Mouse (Mus musculus) bone marrow, adult 2 months (tissue): ENCODE data around the gene Slit3. TPM values are rescaled to one million over a fixed set of nuclear protein-coding genes. Genes with fewer than 3 reads are reported as not detected.

ENCODE experiments used
- H3K27ac ChIP-seq: fragments of 200-500 bp; 2 replicates; pipeline ENCODE4 v1.5.1; 2012; ENCODE audit warnings: low read depth, mild to moderate bottlenecking, control low read depth, inconsistent platforms, low read length; ENCODE audit not compliant: control insufficient read depth, poor library complexity, insufficient read depth
- H3K4me1 ChIP-seq: fragments of 200-500 bp; 2 replicates; pipeline ENCODE4 v1.6.1; 2011; ENCODE audit warnings: low read length; ENCODE audit not compliant: control insufficient read depth, insufficient read depth
- H3K4me3 ChIP-seq: fragments of 200-500 bp; replicated peaks from 2 replicates; pipeline ENCODE3; 2011; ENCODE audit warnings: mild to moderate bottlenecking, low read depth, low read length, control low read depth; ENCODE audit not compliant: control insufficient read depth
- CTCF ChIP-seq: fragments of 200-500 bp; IDR thresholded peaks from 2 replicates; pipeline ENCODE4 v1.5.1; 2011; ENCODE audit warnings: low read length, control low read depth; ENCODE audit not compliant: control insufficient read depth, insufficient read depth
- POLR2A ChIP-seq: fragments of 200-500 bp; IDR thresholded peaks from 2 replicates; pipeline ENCODE4 v1.6.1; 2011; ENCODE audit warnings: low read depth, mild to moderate bottlenecking, control low read depth, low read length, borderline replicate concordance; ENCODE audit not compliant: control insufficient read depth
- WGBS: fragments of 180-500 bp; shearing (Covaris S2); methylation state at CpG from one replicate; pipeline ENCODE4 v1.1.7; 2018; 5-methylcytosine and 5-hydroxymethylcytosine counted together
- polyA plus RNA-seq: library from polyadenylated mRNA; stranded (reverse); fragments of >200 nt; gene quantifications from 2 replicates; pipeline ENCODE4 v1.2.4, GENCODE M21; 2011; ENCODE audit warnings: low replicate concordance; ENCODE audit not compliant: missing spikeins, insufficient read depth, insufficient read length

Gene Slit3
- polyA plus RNA-seq, 1 experiment = 2.0 TPM

- no peak for TF ChIP-seq CTCF
- TF ChIP-seq POLR2A = no peak
These were observed 391.7 kb downstream of the Slit3 start for GRCm38 (mm10) chr11:35512686-35513085.

GRCm38 (mm10) chr11:35513343-35513742, 392.3 kb downstream of the Slit3 start:
- WGBS = 83% methylated on average over 6 of the region's 6 CpGs
- Histone ChIP-seq H3K4me1 (no peaks in the 10 kb centered on the region), H3K4me3 (no peak overlapping the region), H3K27ac (no peak overlapping the region)
- no peak for TF ChIP-seq CTCF
- no peak for TF ChIP-seq POLR2A

More at GRCm38 (mm10) chr11:35512686-35513085, 391.7 kb downstream of the Slit3 start:
- WGBS = 17% methylated on average over 4 of the region's 4 CpGs
- H3K27ac ChIP-seq = no peak overlapping the region
- no peaks in the 10 kb centered on the region for H3K4me1 ChIP-seq
- no peak overlapping the region for H3K4me3 ChIP-seq

GRCm38 (mm10) chr11:35522802-35523452, 401.9 kb downstream of the Slit3 start:
- Histone ChIP-seq H3K4me3 (no peak overlapping the region), H3K27ac (no peak overlapping the region), H3K4me1 (no peaks in the 10 kb centered on the region; the same call in 1 of the 2 replicates)
- TF ChIP-seq CTCF (no peak), POLR2A (no peak)
- WGBS = 18% methylated on average over 10 of the region's 10 CpGs

- Histone ChIP-seq H3K4me1 (no peaks in the 10 kb centered on the region; the same call in 1 of the 2 replicates), H3K27ac (no peak overlapping the region), H3K4me3 (no peak overlapping the region)
- WGBS = 73% methylated on average over 4 of the region's 4 CpGs
- TF ChIP-seq CTCF (no peak; the same call in 1 of the 2 replicates), POLR2A (no peak)
These were observed 402.7 kb downstream of the Slit3 start for GRCm38 (mm10) chr11:35523773-35524172.

GRCm38 (mm10) chr11:35526219-35526762, 405.3 kb downstream of the Slit3 start:
- H3K4me1 ChIP-seq = no peaks in the 10 kb centered on the region; the same call in 1 of the 2 replicates
- TF ChIP-seq CTCF (no peak), POLR2A (no peak)
- WGBS = 78% methylated on average over 9 of the region's 9 CpGs
- H3K27ac ChIP-seq = no peak overlapping the region
- no peak overlapping the region for H3K4me3 ChIP-seq

DNA sequence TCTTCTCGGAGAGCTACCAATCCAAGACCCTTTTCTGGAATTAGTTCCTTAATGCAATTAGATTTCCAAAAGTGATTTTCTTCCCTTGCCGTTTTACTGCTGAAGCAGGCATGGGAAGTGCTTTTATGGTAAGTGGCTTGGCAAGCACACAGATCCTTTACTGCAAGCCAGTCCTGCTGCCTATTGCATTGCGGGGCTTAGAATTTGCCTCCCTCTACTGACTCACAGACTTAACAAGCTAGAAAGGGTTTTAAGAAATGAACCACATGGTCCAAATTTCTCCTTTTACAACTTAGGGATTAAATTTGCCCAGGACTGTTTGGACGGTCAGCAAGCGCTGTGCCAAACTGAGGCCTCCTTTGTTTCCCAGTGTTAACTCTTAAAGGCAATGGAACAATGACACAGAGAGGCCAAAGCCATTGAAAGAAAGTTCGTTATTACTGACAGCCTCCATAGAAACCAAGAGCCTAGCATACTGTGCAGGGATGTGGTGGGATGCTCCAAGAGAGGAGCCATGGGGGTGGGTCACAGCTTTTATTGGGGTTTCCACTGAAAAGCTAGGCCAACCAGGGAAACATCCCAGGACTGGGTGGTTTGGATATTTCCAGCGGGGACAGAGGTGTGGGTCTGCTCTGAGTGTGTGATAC, 406.9 kb downstream of the Slit3 start:
- no peak overlapping the region for H3K27ac ChIP-seq
- TF ChIP-seq POLR2A (no peak), CTCF (no peak)
- no peaks in the 10 kb centered on the region; the same call in 1 of the 2 replicates for H3K4me1 ChIP-seq
- WGBS = 81% methylated on average over 7 of the region's 7 CpGs
- no peak overlapping the region for H3K4me3 ChIP-seq

- WGBS = 72% methylated on average over 6 of the region's 6 CpGs
- Histone ChIP-seq H3K4me3 (no peak overlapping the region), H3K4me1 (no peaks in the 10 kb centered on the region), H3K27ac (no peak overlapping the region)
- no peak for TF ChIP-seq POLR2A
- TF ChIP-seq CTCF = no peak
These were observed 414.0 kb downstream of the Slit3 start for GRCm38 (mm10) chr11:35535027-35535426.
